Mouse (Mus musculus) layer of hippocampus, postnatal 25 days (tissue): ENCODE data around the gene 9530068E07Rik. TPM values are rescaled to one million over a fixed set of nuclear protein-coding genes. Genes with fewer than 3 reads are reported as not detected.
A peak's percentile ranks its signal among the peaks of the same experiment; 100 is the strongest.
"Not testable (repeated sequence)": the region's sequence is repeated elsewhere in the genome, so short reads cannot be mapped to it uniquely, and the experiment has no call there.

Experiments
- DNase-seq, 2 experiments: peaks; one replicate each; pipeline ENCODE4 v3.0.0; 2022; ENCODE audit warnings: mixed read lengths in 2 of 2, low spot score in 1 of 2; ENCODE audit errors: extremely low spot score in 1 of 2
- total RNA-seq, 2 experiments: library from RNA; stranded (reverse); gene quantifications; 2 replicates each; pipeline ENCODE4 v1.2.3; 2021

9530068E07Rik gene
- total RNA-seq = 10 to 100 TPM; 71.3 to 78.1 TPM

GRCm38 (mm10) chr11:52395940-52396596 lies at the start of gene 9530068E07Rik:
TSS of gene 9530068E07Rik (plus strand) at chr11:52396428.
- peak; percentile 84 to 86 for DNase-seq

- no peak for DNase-seq
Observed at GRCm38 (mm10) chr11:52346635-52347005, 49.6 kb upstream of the 9530068E07Rik start.

- no peak for DNase-seq
Observed at GRCm38 (mm10) chr11:52348156-52348555, 48.1 kb upstream of the 9530068E07Rik start.

GRCm38 (mm10) chr11:52348724-52349123 lies 47.5 kb upstream of the 9530068E07Rik start:
- DNase-seq = no peak

GRCm38 (mm10) chr11:52350924-52351323 lies 45.3 kb upstream of the 9530068E07Rik start:
- DNase-seq = no peak

GRCm38 (mm10) chr11:52352271-52352670 lies 44.0 kb upstream of the 9530068E07Rik start:
- no peak for DNase-seq

GRCm38 (mm10) chr11:52354644-52355043 lies 41.6 kb upstream of the 9530068E07Rik start:
- DNase-seq = no peak

GRCm38 (mm10) chr11:52355601-52356000 lies 40.6 kb upstream of the 9530068E07Rik start:
- DNase-seq = no peak

- DNase-seq = not testable (repeated sequence)
Observed at GRCm38 (mm10) chr11:52357091-52357490, 39.1 kb upstream of the 9530068E07Rik start.

- no peak for DNase-seq
Observed at GRCm38 (mm10) chr11:52358520-52358919, 37.7 kb upstream of the 9530068E07Rik start.

GRCm38 (mm10) chr11:52359686-52360470 lies 36.4 kb upstream of the 9530068E07Rik start:
- no peak for DNase-seq

- peak; percentile 75 to 88 for DNase-seq
Observed at GRCm38 (mm10) chr11:52360471-52361277, 35.6 kb upstream of the 9530068E07Rik start, which contains the start of gene Vdac1. TSS of gene Vdac1 (plus strand) at chr11:52360860.

- peak in 1 of 2 experiments; percentile 19 for DNase-seq
Observed at GRCm38 (mm10) chr11:52361287-52361921, 34.8 kb upstream of the 9530068E07Rik start.

GRCm38 (mm10) chr11:52364376-52364775 lies 31.9 kb upstream of the 9530068E07Rik start:
- DNase-seq = no peak

- DNase-seq = peak in 1 of 2 experiments; percentile 29
Observed at GRCm38 (mm10) chr11:52365143-52365542, 31.1 kb upstream of the 9530068E07Rik start.

GRCm38 (mm10) chr11:52366358-52366757 lies 29.9 kb upstream of the 9530068E07Rik start:
- no peak for DNase-seq

- DNase-seq = no peak
Observed at GRCm38 (mm10) chr11:52368176-52368985, 27.8 kb upstream of the 9530068E07Rik start.

GRCm38 (mm10) chr11:52369252-52370134 lies 26.7 kb upstream of the 9530068E07Rik start:
- no peak for DNase-seq

- no peak for DNase-seq
Observed at GRCm38 (mm10) chr11:52370135-52370452, 26.1 kb upstream of the 9530068E07Rik start.
